Mouse (Mus musculus): ENCODE measurements around the gene Fcrl5. TPM values are rescaled to one million over a fixed set of nuclear protein-coding genes. Genes with fewer than 3 reads are reported as not detected.
A peak's percentile ranks its signal among the peaks of the same experiment; 100 is the strongest.

The Fcrl5 gene
- total and polyA plus RNA-seq, 3 experiments, result 3.8 to 19.2 (median 16.9) TPM

DNA sequence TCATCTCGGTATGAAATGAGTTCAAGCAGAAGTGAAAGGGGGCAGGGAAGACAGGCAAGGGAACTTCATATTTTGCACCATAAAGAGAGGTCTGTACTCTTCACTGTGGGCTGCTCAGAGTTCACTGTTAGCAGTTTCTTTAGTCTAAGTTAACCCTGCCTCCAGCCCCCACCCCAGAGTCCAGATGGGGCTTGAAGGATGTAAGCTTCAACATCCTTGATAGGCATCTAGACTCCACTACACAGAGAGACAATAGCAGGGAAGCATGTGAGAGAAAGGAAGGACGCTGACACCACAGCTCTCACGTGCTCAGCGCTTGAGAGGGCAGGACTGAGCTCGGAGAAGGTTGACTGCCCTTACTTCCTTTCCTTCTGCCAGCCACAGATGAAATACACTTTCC is 34.3 kb upstream of the Fcrl5 start (continued):
- peak; percentile 97 for TF ChIP-seq TBP (conservative IDR thresholded peaks at IDR 0.05; ENCODE audit: low read depth, low read length)

DNA sequence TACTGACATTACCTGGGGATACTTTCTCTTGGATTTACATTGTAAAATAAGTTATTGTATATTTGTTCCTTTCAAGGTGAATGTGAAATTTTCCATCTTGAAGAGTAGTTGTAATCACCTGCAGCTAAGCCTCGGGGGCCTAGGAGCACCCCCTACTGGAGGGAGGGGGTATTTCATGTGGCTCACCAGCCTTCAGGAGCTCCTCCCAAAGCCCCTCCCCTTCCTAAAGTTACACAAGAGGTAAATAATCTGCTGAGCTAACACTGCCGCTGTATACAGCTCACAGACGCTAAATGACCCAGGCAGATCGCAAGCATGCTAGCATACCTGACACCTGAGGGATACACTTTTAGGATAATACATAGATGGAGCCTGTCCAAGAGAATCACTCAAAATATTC is 27.4 kb upstream of the Fcrl5 start:
- Histone ChIP-seq H3K27ac (ENCODE audit: insufficient read depth, low read depth) (no peak overlapping the region), H3K9me3 (replicated peaks; ENCODE audit: low read length) (no peaks in the 10 kb centered on the region), H3K27me3 (replicated peaks) (no peaks in the 10 kb centered on the region), H3K36me3 (replicated peaks in 1 of 2; ENCODE audit: control insufficient read depth in 1 of 2, insufficient read depth in 1 of 2, low read length in 1 of 2) (no peaks in the 10 kb centered on the region), H3K4me1 (ENCODE audit: control insufficient read depth in 1 of 2, insufficient read depth in 2 of 2) (peaks cover 7 to 44% of the 10 kb centered on the region in 2 experiments; a peak in 3 of 4 replicates), H3K4me2 (ENCODE audit: insufficient read depth, low read depth, poor library complexity, severe bottlenecking) (0 out of 2 replicates have a peak overlapping the region, but pooled peaks have one; percentile 22), H3K4me3 (replicated peaks in 1 of 3; ENCODE audit: low read depth in 2 of 3, low read length in 2 of 3, poor library complexity in 1 of 3) (no peak overlapping the region), H3K79me2 (replicated peaks; ENCODE audit: control insufficient read depth, extremely low read depth, insufficient read depth, poor library complexity, severe bottlenecking) (no peaks in the 10 kb centered on the region), H3K9ac (ENCODE audit: insufficient read depth, low read depth) (no peak overlapping the region)
- in situ Hi-C loops (cut with MboI; ENCODE audit: low pct_ligation_motif_present, low pct_unique_long_range_greater_than_20kb, low sequenced_read_pairs), result no loop called here
- dilution Hi-C loops (cut with MboI; ENCODE audit: extremely low pct_ligation_motif_present, extremely low pct_unique_long_range_greater_than_20kb, low sequenced_read_pairs), result no loop called here
- TF ChIP-seq TCF12 (IDR thresholded peaks at IDR 0.05; ENCODE audit: low read depth, low read length) (0 out of 2 replicates have a peak, but pooled peaks have one; percentile 27), RAD21 (IDR thresholded peaks at IDR 0.05; ENCODE audit: low read depth, low read length) (peak; percentile 89), HCFC1 (IDR thresholded peaks at IDR 0.05; ENCODE audit: low read depth, low read length) (peak; percentile 31; the same call in 1 of the 2 replicates), SIN3A (IDR thresholded peaks at IDR 0.05; ENCODE audit: low read length) (no peak), IRF4 (IDR thresholded peaks at IDR 0.05; ENCODE audit: low read depth, low read length) (0 out of 2 replicates have a peak, but pooled peaks have one; percentile 32), MAZ (IDR thresholded peaks at IDR 0.05; ENCODE audit: low read depth, low read length) (peak; percentile 84), BHLHE40 (IDR thresholded peaks at IDR 0.05; ENCODE audit: low read depth, low read length) (0 out of 2 replicates have a peak, but pooled peaks have one; percentile 31), ZC3H11A (IDR thresholded peaks at IDR 0.05; ENCODE audit: low read depth, low read length) (peak; percentile 73), CTCF (conservative IDR thresholded peaks at IDR 0.05 in 1 of 2, IDR thresholded peaks at IDR 0.05 in 1 of 2; ENCODE audit: low read depth in 2 of 2, low read length in 2 of 2) (peak; percentile 93 to 94), SMC3 (IDR thresholded peaks at IDR 0.05; ENCODE audit: low read depth, low read length) (peak; percentile 97), JUN (IDR thresholded peaks at IDR 0.05; ENCODE audit: insufficient read depth, low read depth, low read length) (no peak; the same call in 1 of the 2 replicates)
- DNase-seq (ENCODE audit: extremely low read depth), result peak; percentile 90

- Histone ChIP-seq H3K27me3 (replicated peaks) (no peaks in the 10 kb centered on the region), H3K9ac (ENCODE audit: insufficient read depth, low read depth) (no peak overlapping the region), H3K36me3 (replicated peaks in 1 of 2; ENCODE audit: control insufficient read depth in 1 of 2, insufficient read depth in 1 of 2, low read length in 1 of 2) (no peaks in the 10 kb centered on the region), H3K9me3 (replicated peaks; ENCODE audit: low read length) (no peaks in the 10 kb centered on the region), H3K4me3 (replicated peaks in 1 of 3; ENCODE audit: low read depth in 2 of 3, low read length in 2 of 3, poor library complexity in 1 of 3) (no peak overlapping the region), H3K79me2 (replicated peaks; ENCODE audit: control insufficient read depth, extremely low read depth, insufficient read depth, poor library complexity, severe bottlenecking) (no peaks in the 10 kb centered on the region), H3K4me1 (ENCODE audit: control insufficient read depth in 1 of 2, insufficient read depth in 2 of 2) (peaks cover 7 to 38% of the 10 kb centered on the region in 2 experiments; a peak in 3 of 4 replicates), H3K27ac (ENCODE audit: insufficient read depth, low read depth) (no peak overlapping the region), H3K4me2 (ENCODE audit: insufficient read depth, low read depth, poor library complexity, severe bottlenecking) (no peak overlapping the region)
- no peak for DNase-seq (ENCODE audit: extremely low read depth)
- in situ Hi-C loops (cut with MboI; ENCODE audit: low pct_ligation_motif_present, low pct_unique_long_range_greater_than_20kb, low sequenced_read_pairs) (no loop called here), dilution Hi-C loops (cut with MboI; ENCODE audit: extremely low pct_ligation_motif_present, extremely low pct_unique_long_range_greater_than_20kb, low sequenced_read_pairs) (no loop called here)
- no peak for TF ChIP-seq NELFE (IDR thresholded peaks at IDR 0.05; ENCODE audit: low read depth, low read length)
- no peak for TF ChIP-seq RAD21 (IDR thresholded peaks at IDR 0.05; ENCODE audit: low read depth, low read length)
- no peak for TF ChIP-seq GABPA (IDR thresholded peaks at IDR 0.05; ENCODE audit: insufficient replicate concordance, low read depth, low read length)
- no peak for TF ChIP-seq MAZ (IDR thresholded peaks at IDR 0.05; ENCODE audit: low read depth, low read length)
- no peak for TF ChIP-seq USF2 (conservative IDR thresholded peaks at IDR 0.05; ENCODE audit: low read depth, low read length)
- TF ChIP-seq MYC (IDR thresholded peaks at IDR 0.05; ENCODE audit: low read depth, low read length), result no peak
- TF ChIP-seq ELF1 (IDR thresholded peaks at IDR 0.05; ENCODE audit: low read depth, low read length), result no peak
- no peak for TF ChIP-seq JUND (conservative IDR thresholded peaks at IDR 0.05; ENCODE audit: low read depth, low read length)
- no peak for TF ChIP-seq CHD1 (IDR thresholded peaks at IDR 0.05; ENCODE audit: low read depth, low read length)
- no peak for TF ChIP-seq SIN3A (IDR thresholded peaks at IDR 0.05; ENCODE audit: low read length)
- TF ChIP-seq POLR2AphosphoS2 (IDR thresholded peaks at IDR 0.05; ENCODE audit: low read depth, low read length), result no peak
Observed at GRCm38 (mm10) chr3:87409196-87409935, 26.2 kb upstream of the Fcrl5 start.

All from CH12.LX (cell line).